Mouse (Mus musculus): ENCODE data around the gene Fbrs.
"Not testable (repeated sequence)": the region's sequence is repeated elsewhere in the genome, so short reads cannot be mapped to it uniquely, and the experiment has no call there.

The Fbrs gene

DNA sequence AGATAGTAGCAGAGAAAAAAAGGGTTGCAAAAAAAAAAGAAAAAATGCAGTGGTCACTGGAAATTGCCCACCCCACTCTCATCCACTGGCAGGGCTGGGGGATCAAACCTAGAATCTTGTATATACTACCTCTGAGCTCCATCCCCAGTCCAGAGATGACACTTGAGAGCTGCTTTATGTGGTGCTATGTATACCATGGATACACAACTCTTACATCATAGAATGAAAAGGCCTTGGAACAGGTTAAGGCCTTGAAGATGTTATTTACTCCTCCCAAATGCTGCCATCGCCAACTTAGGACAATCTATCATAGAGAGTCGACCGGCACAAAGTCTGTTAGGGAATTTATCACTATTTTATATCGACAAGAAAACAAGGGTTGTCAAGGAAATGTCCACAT lies 2.1 kb upstream of the Fbrs start:
- DNase-seq: no peak

DNA sequence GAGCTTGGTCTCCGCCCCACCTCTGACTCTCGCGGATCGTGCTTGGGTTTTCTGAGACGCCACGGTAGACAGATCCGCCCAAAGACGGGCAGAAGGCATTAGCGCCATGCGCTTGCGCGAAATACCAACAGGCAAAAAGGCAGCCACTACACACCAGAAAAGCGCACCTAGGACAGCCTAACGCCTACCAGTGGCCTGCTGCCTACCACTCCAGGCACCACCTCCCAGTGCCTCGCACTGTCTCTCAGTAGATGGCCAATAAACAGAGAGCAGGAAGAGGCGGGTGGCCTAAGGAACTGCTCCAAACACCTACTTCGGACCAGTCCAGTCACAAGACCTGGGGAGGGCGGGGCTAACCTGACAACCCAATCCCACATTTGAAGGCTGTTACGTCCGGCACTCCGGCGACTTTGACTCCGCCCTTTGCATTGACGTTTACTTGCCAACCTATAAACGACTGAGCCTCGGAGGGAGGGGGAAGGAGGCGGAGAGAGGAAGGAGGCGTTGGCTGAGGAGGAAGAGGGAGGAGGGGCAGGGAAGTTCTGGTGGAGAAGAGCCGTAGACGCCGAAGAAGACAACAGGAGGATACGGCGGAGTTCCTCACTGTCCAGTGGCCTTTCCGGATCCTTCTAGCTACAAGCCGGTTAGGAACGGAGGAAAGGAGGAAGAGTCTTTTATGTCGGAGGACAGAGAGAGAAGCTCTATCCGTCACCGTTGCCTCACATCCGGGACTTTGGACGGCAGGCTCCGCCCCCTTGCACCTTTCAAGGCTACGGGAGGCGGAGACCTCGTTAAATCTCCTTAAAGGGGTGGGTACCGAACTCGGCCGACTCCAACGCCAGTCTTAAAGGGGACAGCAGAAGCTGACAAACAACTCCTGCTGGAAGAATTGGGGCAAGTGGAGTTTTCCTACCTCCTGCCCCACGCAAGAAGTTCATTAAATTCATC lies 1.0 kb upstream of the Fbrs start:
- DNase-seq: peak; percentile 100

DNA sequence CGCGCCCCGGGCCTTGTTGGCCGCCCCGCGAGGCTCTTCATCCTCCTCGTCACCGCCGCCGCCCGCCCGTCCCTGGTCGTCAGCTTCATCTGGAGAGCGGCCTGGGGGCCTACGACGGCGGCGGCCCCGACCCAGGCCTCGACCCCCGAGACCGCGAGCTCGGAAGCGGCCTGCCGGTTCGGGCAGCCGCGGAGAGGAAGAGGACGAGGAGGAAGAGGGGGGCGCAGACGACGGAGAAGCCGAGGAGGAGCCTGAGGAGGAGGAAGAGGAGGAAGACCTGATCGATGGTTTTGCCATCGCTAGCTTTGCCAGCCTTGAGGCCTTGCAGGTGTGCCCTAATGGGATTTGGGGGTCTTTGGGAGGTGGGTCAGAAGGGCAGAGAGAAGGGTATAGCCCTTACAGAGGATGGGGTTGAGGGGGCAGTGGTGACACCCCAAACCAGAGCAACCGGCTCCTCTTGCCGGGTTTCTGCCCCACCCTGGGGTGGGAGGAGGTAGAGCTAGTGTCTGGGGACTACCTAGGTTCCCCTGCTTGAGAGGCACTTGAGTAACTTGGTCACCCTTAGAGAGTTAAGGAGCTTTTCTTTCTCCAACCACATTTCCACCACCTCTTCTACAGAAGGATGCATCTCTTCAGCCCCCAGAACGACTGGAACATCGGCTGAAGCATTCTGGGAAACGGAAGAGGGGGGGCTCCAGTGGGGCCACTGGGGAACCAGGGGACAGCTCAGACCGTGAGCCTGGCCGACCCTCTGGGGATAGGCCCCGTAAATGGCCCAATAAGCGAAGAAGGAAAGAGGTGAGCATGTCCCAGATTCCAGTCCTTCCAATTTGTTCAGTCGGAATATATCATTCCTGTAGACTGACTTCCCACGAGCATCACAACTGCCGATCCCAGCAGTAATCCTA lies 573 bp downstream of the Fbrs start:
- DNase-seq: no peak

DNA sequence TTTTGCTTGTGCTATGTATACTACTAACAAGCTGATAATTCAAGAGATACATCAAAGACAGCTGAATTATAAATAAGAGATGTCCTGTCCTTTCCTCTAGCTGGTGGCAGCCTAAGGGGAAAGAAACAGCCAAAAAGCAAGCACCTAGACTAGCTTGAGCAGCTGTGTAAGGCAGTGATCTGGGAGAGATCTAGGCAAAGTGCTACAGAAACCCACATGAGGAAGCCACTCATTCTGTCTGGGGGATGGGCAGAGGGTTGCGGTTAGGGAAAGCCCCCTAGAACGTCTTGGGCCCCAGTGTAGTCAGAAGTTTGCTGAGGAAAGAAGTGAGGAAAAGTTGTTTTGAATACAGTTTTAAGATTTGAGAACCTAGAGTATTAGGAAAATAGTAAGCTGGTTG lies 1.3 kb downstream of the Fbrs start:
- no peak for DNase-seq

GRCm38 (mm10) chr7:127485416-127485815 lies 6.4 kb downstream of the Fbrs start:
- DNase-seq: no peak

GRCm38 (mm10) chr7:127488364-127488763 lies 9.4 kb downstream of the Fbrs start:
- not testable (repeated sequence) for DNase-seq

- DNase-seq: no peak
These were observed 11.0 kb downstream of the Fbrs start for GRCm38 (mm10) chr7:127489982-127490381.

- DNase-seq: no peak
These were observed 12.8 kb downstream of the Fbrs start for GRCm38 (mm10) chr7:127491846-127492245.

- no peak for DNase-seq
These were observed 15.6 kb downstream of the Fbrs start for GRCm38 (mm10) chr7:127494648-127495047.

DNA sequence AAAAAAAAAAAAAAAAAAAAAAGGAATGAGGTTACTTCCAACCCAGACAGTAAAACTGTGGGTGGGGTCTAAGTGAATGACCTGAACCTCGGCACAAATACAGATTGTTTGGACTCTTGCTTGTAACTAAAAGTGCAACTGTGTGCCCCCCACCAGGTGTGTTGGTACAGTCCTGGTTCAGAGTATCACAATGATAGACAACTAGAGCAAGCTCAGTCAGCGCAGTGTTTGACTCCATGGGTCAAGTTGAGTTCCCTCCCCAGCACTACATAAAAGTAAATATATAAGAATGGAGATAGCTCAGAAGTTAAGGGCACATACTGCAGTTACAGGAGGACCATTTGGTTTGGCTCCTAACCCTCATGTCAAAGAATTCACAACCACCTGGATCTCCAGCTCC lies 18.4 kb downstream of the Fbrs start:
- DNase-seq: no peak

GRCm38 (mm10) chr7:127498407-127498806 lies 19.4 kb downstream of the Fbrs start:
- no peak for DNase-seq

GRCm38 (mm10) chr7:127508291-127508690 lies 29.3 kb downstream of the Fbrs start:
- no peak for DNase-seq

- not testable (repeated sequence) for DNase-seq
These were observed 30.8 kb downstream of the Fbrs start for GRCm38 (mm10) chr7:127509830-127510229.

DNA sequence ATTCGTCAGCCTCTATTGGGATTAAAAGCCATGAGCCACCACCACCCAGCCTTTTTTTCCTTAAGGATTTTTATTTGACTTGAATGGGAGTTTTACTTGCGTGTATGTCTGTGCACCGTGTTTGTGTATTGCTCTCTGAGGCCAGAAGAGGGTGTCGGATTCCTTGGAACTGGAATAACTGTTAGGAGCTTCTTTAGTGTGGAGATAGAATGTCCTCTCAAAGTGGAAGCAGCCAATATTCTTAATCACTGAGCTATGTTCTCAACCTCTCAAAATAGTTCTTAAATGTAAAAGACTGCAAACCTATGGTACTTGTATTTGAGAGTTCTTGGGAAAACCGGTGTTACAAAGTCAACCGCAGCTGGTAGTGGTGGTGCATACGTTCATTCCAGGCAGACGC lies 32.2 kb downstream of the Fbrs start:
- DNase-seq: peak; percentile 23

- DNase-seq: peak; percentile 98
These were observed 32.8 kb downstream of the Fbrs start, which contains the start of gene Srcap for GRCm38 (mm10) chr7:127511808-127512230. Gene Srcap, plus strand, starts transcription at chr7:127511983.

- DNase-seq: peak; percentile 94
These were observed 33.4 kb downstream of the Fbrs start for GRCm38 (mm10) chr7:127512231-127513015.

- no peak for DNase-seq
These were observed 34.0 kb downstream of the Fbrs start for GRCm38 (mm10) chr7:127513016-127513390.

DNA sequence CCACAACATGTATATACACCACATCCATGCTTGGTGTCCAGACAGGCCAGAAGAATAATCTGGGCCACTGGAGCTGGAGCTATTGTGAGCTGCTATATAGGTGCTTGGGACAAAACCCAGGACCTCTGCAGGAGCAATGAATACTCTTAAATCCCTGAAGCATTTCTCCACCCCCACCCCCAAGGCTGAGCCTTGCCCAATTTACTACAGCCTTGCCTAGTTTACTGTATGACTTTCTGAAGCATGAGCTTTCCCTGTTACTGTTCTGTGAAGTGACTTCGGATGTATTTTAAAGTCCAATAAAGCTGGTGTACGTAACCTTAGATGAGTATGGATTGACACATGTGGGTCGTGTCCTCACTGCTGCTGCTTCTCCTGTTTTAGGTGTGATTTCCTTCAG lies 34.8 kb downstream of the Fbrs start:
- peak; percentile 27 for DNase-seq

GRCm38 (mm10) chr7:127515846-127516245 lies 36.8 kb downstream of the Fbrs start:
- DNase-seq: no peak

- DNase-seq: no peak
These were observed 37.3 kb downstream of the Fbrs start for GRCm38 (mm10) chr7:127516344-127516743.

DNA sequence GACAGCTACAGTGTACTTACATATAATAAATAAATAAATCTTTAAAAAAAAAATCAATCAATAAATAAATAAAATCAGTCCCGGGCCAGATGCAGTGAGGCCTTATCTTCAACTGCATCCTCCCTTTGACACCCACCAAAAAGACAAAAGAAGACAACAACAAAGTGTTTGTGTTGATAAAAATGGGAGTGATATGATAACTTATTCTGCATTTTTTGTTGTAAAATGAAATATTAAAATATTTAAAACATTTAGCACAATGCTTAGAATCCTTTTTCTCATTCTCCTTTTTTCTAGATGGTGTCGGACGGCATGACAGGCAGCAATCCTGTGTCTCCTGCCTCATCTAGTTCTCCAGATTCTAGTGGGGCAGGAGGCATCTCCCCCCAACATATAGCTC lies 40.3 kb downstream of the Fbrs start, which contains the start of gene Gm42715:
Gene Gm42715, plus strand, starts transcription at position 301 of the 400 bp plus-strand sequence.
- DNase-seq: no peak
